Mouse (Mus musculus) adrenal gland, postnatal 14 days (tissue): ENCODE data around the gene Vmn1r208. TPM values are rescaled to one million over a fixed set of nuclear protein-coding genes. Genes with fewer than 3 reads are reported as not detected.
"Not testable (repeated sequence)": the region's sequence is repeated elsewhere in the genome, so short reads cannot be mapped to it uniquely, and the experiment has no call there.

Experiments used
- DNase-seq: peaks from one replicate; pipeline ENCODE4 v3.0.0; 2021; ENCODE audit warnings: mixed read lengths
- long read RNA-seq, 2 experiments: library from polyadenylated mRNA; stranded (forward); transcript quantifications; one replicate each; pipeline ENCODE4 v2.0.0; 2021
- total RNA-seq: library from RNA; stranded (reverse); gene quantifications from 2 replicates; pipeline ENCODE4 v1.2.3, GENCODE M21; 2021

Gene Vmn1r208
- not detected in 2 replicates for total RNA-seq
- long read RNA-seq, experiment 1: 0 reads
- long read RNA-seq, experiment 2: 0 reads

- not testable (repeated sequence) for DNase-seq
Observed at GRCm38 (mm10) chr13:22777300-22777699, at the start of gene Vmn1r208. Vmn1r208 (minus strand) TSS chr13:22777400.

- not testable (repeated sequence) for DNase-seq
Observed at GRCm38 (mm10) chr13:22821601-22822000, 44.4 kb upstream of the Vmn1r208 start.

DNA sequence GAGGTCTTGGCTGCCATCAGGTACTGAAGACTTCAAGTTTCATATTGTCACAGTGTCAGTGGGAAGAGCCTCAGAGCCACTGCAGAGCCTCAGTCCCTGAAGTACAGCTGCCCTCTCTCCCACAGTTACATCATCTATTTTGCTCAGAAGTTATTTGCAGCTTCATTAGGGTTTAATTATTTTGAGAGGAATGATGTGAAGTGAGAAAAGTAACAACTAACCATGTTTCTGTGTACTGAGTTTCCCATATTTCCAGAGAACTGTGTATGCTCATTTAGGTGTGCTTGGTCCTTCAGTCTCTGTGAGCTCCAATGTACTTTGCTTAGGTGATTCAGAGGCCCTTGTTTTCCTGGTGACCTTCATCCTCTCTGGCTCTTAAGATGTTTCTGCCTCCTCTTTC, 32.4 kb upstream of the Vmn1r208 start, which contains the start of gene Vmn1r209:
Gene Vmn1r209, minus strand, starts transcription at position 101 of the 400 bp plus-strand sequence.
- DNase-seq: not testable (repeated sequence)

DNA sequence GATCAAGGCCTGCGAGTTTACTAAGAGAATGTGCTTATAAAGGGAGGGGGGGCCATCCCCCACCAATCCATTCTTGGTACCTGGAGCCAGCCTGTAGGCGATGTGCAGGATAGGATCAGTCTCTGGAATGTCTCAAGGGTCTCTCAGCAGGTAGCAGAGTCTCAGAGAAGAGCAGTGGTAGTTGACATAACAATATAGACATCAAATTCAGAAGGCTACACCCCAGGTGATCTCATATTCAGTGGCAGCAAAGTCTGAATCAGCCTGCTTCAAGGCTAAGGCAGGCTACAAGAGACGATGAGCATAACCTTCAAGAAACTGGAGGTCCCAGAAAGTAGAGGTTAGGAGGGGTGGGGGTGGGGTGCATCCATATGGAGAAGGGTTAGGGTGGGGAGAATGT, 10.9 kb upstream of the Vmn1r208 start:
- not testable (repeated sequence) for DNase-seq

GRCm38 (mm10) chr13:22784159-22784558, 7.0 kb upstream of the Vmn1r208 start:
- not testable (repeated sequence) for DNase-seq

DNA sequence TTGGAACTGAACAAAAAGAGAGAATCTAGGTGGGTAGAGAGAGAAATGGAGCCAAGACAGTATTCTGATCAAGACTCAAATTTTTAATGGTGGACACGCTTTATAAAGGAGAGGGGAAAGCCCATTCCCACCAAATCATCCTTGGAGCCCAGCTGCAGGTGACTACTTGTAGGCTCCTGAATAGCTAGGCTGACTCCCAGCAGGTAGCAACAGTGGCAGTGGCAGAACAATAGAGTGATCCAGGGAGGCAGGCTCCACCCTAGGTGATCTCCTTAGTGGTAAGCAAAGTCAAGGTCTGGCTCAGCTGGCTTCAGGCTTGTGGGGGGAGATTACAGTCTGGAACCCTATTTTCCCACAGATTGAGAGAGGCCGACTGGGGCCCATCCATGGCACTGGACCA, 5.6 kb downstream of the Vmn1r208 start:
- DNase-seq: not testable (repeated sequence)

DNA sequence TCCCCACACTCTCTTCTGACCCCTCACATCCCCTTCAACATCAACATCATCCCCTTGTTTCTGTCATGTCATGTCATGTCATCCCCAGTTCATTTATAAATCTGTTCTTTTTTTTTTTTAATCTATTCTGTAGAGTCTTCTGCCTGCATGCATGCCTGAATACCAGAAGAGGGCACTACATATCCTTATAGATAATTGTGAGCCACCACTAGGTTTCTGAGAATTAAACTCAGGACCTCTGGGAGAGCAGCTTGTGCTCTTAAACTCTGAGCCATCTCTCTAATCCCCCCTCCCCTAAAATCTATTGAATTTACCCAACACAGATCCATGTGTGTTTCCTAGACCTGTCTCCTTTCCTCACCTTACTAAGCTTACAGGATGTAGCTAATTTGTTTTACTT, 29.7 kb downstream of the Vmn1r208 start:
- DNase-seq: no peak

GRCm38 (mm10) chr13:22729529-22729928, 47.7 kb downstream of the Vmn1r208 start, which contains the start of gene Vmn1r207-ps:
Vmn1r207-ps (minus strand) TSS chr13:22729629.
- DNase-seq: not testable (repeated sequence)

Other genes with a start within 250 kb of the Vmn1r208 start
- gene Vmn1r204, start 224.2 kb downstream of the Vmn1r208 start, total RNA-seq: not detected in 2 replicates
- gene Vmn1r205, start 184.4 kb downstream of the Vmn1r208 start, total RNA-seq: not detected in 2 replicates
- not detected in 2 replicates for gene Vmn1r206, start 153.1 kb downstream of the Vmn1r208 start, total RNA-seq
- gene Vmn1r207-ps, start 47.8 kb downstream of the Vmn1r208 start, total RNA-seq: not detected in 2 replicates
- gene Vmn1r209, start 32.3 kb upstream of the Vmn1r208 start, total RNA-seq: not detected in 2 replicates
- not detected in 2 replicates for gene Vmn1r210, start 53.9 kb upstream of the Vmn1r208 start, total RNA-seq
- gene Vmn1r211, start 80.2 kb upstream of the Vmn1r208 start, total RNA-seq: not detected in 2 replicates
- not detected in 2 replicates for gene Vmn1r212, start 106.8 kb upstream of the Vmn1r208 start, total RNA-seq
- not detected in 2 replicates for gene Vmn1r213, start 230.3 kb upstream of the Vmn1r208 start, total RNA-seq